Mouse (Mus musculus) layer of hippocampus, adult 9-10 months (tissue): Measurements from ENCODE around the gene Cd81.

ENCODE experiments used
- DNase-seq: peaks from one replicate; pipeline ENCODE4 v3.0.0; 2022; ENCODE audit warnings: low spot score

Cd81 gene

DNA sequence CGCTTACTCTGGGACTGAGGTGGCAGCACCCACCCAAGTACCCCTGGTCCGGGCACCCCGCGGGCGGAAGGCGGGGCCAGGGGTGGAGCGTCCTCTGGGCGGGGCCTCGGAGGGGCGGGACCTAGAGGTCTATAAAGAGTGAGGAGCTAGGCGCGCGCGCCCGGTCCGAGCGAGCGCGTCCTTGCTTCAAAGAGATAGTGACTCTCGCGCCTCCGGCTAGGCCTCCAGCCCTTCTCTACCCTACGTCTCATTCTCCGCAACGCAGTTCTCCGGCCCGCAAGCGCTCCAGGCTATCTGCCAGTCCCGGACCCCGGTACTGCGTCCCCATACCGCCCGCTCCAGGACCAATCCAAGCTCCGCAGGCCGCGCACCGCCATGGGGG, at the start of gene Cd81:
Gene Cd81 (plus strand): TSS at position 114 of the 382 bp plus-strand sequence.
- DNase-seq, result peak; percentile 55

DNA sequence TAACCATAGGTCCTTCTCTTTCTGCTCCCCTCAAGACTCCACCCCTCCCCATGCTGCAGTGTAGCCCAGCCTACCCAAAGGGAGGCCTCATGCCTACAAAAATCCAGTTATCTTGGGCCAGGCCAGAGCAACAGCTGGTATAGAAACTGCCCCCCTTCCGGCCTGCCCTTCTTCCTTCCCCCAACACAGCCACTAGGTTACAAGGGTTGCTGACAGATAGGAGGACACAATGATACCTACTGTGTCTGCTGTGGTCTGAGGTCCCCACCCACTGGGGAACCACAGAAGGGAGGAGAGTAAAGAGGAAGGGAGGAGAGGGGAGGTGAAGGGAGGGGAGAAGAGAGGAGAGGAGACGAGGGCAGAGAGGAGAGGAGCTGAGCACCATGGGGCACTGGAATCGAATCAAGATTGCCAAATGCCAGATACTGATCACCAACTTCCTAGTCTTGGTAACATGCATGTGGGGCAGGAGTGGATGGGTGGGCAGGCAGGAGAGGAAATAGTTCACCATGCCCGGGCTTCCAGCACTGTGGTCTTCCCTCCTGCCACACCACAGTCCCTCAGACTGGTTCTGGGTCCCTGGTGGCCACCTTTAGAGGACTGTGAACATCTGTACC, 47.7 kb upstream of the Cd81 start, which contains the start of gene Tspan32:
Gene Tspan32 (plus strand): TSS at position 320 of the 617 bp plus-strand sequence.
- no peak for DNase-seq

DNA sequence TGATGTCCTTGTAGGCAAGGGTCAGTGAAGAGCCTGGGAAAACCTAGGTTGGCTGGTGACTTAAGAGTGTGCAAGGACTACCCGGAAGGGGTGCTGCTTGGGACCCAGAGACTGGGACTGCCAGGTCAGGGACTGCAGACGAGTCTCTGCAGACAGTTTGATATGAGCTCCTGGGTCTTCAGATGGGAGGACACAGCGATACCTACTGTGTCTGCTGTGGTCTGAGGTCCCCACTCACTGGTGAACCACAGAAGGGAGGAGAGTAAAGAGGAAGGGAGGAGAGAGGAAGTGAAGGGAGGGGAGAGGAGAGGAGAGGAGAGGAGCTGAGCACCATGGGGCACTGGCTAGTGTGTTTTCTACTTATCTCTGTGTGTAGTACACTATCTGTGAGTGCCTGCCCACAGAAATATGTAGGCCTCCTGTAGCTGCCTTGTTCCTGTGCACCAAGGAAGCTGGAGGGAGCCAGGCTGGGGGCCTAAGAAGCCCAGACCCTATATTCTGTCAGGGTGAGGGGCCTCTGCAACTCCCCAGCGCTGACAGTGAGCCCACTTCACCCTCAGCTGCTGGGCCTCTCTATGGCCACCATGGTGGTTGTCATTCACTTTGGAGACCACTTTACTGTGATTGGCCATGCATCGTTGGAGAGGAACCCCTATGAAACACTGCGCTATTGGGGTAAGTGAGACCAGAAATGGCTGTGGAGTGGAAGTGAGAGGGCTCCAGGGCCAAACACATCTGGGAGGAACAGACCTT, 47.0 kb upstream of the Cd81 start:
- DNase-seq, result no peak

DNA sequence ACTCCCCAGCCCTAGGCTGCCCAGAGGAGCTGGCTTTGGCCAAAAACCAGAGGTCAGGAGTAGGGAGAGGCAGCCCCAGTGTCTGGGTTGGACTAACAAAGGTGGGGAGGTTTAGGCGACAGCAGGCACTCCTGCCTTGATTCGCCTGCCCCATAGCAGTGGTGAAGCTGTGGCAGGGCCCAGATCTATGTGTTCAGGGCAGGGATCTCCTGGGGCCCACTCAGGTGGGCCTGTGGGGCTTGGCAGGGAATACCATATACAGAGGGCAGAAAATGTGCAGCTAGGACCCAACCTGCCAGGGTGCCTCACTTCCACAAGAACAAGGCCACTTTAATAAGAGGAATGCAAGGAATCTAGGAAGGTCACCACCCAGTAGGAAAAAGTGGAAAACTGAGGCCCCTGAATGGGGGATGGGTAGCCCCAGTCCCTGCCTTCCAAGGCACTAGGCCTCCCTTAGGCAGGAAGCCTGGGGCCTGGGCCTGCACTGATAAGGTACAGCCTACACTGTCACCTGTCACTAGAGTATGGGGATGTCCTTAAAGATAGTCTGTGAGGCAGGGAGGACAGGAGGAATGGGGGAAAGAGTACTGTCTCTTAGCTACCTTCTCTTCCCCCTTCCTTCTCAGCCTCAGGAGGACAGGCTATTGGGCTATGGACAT, 46.3 kb upstream of the Cd81 start:
- DNase-seq, result no peak

DNA sequence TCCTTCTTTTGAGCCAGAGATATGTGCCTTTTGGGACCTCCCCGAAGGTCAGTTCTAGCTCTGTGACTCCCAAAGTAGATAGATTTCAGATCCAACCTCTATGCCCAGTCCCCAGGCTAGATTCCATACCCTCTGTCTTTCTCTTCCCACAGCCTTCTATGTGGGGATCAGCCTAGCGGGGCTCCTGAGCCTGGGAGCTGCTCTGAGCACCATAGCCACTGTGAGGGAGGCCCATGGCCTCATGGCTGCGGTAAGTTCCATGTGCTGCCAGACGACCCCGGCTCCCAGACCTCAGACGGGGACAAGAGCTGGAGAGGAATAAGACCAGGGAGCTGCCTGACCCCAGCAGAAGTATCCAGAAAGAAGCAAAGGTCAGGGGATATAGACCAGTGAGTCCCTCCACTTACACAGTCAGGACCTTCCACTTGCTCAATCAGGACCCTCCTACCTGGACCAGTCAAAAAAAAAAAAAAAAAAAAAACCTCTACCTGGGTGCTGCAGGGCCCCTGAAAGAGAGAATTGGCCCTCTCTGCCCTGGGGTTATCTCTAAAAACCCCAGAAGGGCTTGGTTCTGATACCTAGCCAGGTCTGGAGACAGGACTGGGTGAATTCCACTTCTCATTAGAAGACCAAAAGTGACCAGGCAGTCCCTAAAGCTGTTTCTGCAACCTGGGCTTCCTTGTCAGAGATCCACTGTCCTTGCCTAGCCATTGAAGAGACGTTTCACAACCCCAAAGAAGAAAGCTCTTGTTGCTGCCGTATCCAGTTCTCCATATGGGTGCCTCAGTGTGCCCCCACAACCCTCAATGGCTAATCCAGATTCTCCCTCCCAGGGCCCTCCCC, 45.6 kb upstream of the Cd81 start:
- no peak for DNase-seq

DNA sequence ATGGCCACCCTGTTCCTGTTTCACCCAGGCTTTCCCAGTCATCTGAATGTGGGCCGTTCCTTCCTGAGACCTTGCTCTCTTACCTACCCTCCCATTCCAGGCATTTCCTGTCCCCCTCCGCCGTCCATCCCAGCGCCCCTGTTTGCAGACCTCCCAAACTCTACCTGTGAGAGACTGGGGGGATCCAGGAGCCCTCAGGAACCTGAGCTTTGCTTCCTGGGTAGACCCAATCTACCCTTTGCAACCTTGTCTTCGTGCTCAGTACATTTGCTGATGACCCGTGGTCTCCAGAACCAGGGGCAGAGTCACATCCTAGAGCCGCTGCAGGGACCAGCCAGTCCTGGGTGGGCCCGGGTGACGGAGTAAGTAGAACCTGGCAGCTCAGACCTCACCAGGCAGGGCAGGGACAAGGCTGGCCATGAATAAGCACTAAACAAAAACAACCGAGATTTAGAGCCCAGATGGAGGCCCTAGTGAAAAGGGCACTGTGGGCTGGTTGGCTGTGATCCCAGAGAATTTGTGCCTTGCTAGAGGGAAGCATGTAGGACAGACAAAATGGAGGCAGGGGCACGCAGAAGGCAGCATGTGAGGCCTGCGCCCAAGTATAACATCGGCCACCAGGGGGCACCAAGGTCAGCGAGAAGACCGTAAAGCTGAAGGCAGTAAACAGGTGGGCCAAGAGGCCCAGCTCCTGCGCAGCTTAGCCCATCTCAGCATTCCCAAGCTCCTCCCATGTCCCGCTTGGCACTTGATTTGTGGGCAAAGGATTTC, 44.8 kb upstream of the Cd81 start:
- peak; percentile 94 for DNase-seq

DNA sequence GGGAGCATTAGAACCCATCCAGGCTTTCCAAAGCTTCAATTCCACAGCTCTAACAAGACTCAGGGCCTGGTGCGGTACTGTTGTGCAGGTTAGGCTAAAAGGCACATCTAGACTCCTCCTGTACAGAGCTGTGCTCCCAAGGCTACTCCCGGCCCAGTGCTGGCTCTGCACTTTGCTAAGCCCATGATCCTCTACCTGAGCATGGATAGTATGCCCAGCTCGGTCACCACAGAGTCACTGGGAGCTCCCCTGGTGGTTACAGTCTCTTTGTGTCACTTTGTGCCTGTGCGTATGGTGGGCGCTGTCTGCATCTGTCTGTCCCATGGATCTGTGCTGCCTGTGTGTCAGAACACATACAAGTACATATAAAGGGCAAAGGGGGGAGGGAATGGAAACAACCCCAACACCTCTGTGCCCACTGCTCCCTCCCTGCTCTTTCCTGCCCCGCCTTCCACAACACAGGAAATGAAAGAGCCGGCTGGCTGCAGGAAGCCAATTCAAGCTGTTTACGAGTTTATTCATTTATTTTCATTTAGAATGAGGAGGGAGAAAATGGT, 44.1 kb upstream of the Cd81 start:
- DNase-seq, result no peak

DNA sequence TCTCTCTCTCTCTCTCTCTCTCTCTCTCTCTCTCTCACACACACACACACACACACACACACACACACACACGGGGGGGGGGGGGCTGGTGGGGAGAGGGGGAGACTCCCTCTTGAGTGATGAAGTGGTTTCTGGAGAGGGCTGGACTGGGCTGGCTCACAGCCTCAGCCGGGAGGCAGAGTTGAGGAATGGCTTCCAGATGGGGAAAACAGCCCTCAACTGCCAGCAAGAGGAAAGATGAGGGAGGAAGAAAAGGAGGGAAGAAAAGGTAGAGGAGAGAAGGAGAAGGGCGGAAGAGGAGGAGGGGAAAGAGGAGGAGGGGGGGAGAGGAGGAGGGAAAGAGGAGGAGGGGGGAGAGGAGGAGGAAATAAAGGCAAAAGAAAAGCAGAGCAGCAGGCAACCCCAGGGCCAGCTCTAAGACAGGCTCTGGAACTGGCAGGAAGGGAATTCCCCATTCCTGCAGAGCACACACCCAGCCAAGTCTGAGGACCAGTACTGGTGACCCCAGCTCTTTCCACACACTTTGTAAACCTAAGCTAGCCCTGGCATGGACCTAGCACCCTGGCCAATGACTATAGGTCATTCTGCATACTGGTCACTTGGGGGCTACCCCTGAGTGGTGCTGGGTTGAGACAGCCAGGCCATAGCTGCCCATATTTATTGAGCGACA, 43.4 kb upstream of the Cd81 start:
- no peak for DNase-seq

DNA sequence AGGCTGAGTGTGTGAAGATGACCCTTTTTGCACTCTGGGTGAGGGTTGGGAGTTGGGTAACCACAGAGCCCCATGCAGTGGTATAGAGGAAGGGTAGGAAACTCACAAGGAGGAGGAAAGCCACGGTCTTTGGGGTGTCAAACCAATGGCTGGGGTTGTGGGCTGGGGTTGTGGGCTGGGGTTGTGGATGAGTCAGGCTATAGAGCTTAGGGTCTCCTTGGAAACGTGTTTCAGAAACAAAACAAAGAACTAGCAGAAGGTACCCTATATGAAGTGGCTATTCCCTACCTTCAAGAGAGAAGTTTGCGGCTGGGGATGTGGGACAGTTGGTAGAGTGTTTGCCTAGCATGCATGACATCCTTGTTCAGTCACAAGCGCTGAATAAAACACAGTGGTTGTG, 42.5 kb upstream of the Cd81 start:
- DNase-seq, result no peak

DNA sequence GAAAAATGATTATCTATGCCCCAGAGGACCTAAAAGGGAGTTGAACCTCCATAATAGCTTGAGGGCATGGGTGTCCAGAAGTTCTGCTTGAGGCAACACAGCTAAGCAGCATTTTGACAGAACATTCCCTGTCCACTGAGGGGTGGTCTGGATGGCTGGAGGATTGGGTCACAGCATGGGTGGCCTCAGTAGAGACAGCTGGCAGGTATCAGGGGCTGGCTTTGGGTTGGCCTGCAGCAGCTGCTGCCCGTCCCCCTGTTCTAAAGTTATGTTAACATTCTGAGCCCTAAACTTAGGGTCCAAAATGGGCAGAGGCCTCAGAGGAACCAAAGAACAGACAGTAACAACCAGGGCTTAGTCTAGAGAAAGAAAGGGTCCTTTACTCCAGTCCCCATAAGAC, 41.3 kb upstream of the Cd81 start:
- DNase-seq, result no peak

DNA sequence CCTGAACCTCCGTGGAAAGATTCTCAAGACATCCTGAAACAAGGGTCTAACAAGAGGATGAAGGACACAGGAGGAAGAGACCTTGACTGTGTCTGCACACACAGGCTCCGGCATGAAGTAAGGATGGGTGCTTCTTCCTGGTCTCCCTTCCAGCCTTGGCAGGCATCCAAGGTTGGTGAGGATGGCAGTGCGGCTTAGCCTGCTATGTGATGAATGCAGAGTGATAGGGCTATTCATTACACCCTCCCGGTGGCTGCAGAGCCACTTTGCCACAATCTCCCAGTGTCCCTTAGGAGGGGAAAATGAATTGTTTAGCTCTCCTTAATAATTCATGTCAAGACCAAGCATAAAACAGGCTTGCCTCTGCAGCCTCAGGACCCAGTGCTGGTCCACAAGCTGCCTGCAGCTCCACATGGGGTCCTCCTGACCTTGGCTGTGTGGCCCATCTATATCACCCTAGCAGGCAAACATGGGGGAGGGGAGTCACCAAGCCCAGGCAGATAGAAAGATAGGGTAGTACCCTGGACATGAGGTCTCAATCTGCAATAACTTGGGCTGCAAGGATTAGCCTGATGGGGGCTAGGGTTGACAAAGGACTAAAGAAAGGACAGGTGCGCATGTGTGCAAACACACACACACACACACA, 40.2 kb upstream of the Cd81 start:
- no peak for DNase-seq

DNA sequence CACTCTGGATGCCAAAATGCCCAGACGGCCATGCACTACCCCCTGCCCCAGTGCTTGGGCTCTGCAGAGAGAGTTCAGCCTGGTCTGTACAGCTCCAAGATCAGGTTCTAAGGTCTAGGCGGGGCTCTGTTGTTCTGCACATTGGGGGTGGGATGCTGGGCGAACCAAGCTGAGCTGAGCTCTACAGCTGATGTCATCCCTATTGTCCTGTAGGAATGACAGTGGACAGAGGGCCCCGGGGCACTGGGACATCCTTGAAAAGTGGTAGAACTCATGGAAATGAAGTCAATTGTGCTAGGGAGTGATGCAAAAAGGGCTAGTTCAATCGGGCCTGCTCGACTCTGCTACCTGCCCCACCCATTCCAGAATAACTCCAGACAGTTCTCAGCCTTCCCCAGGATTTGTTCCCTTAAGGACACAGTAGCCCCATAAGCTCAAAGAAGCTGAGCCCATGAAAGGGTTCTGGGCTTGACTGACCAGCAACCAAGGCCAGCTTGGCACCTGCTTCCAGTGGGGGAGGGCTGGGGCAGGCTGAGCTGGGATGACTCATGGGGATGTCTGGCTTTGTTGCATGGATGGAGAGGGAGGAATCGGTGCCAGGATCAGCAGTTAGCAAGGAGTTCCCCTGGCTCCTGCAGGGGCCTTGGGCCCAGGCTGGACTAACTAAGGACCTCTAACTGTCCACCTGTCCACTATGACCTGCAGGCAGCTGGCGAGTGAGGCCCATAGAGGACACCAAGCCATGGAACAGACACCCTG, 38.9 kb upstream of the Cd81 start:
- no peak for DNase-seq

DNA sequence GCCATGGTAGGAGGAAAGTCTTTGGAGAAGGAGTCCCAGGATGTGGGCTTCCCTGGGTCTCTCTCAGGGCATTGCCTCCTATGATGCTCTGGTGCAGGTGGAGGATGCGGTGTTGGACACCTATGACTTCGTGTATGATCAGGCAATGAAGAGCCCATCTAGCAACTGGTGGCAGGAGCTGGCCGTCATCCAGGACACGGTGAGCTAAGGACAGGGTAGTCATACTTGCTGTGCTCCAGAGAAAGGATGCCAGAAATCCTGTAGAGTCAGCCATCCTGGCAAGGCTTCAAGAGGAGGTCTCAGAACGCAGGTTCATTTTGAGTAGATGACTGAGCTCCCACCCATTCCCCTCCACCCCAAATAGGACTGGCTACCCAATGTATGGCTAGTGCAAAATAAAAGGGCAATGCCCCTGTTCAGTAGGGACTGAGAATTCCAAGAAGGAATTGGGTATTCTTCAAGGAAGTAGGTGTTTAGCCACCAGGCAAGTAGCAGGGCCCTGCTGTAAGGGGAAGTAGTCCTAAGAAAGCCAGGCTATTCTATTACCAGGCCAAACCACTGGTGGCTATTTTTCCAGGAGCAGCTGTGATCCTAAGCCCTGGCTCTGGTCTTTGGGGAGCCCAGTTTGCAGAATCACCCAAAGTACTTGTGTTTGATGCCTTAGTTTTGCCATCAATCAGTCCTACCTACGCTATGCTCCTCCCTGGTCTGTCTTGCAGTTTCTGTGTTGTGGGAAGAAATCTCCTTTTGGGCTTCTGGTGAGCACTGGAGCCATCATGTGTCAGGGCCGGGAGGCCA, 37.5 kb upstream of the Cd81 start:
- no peak for DNase-seq

DNA sequence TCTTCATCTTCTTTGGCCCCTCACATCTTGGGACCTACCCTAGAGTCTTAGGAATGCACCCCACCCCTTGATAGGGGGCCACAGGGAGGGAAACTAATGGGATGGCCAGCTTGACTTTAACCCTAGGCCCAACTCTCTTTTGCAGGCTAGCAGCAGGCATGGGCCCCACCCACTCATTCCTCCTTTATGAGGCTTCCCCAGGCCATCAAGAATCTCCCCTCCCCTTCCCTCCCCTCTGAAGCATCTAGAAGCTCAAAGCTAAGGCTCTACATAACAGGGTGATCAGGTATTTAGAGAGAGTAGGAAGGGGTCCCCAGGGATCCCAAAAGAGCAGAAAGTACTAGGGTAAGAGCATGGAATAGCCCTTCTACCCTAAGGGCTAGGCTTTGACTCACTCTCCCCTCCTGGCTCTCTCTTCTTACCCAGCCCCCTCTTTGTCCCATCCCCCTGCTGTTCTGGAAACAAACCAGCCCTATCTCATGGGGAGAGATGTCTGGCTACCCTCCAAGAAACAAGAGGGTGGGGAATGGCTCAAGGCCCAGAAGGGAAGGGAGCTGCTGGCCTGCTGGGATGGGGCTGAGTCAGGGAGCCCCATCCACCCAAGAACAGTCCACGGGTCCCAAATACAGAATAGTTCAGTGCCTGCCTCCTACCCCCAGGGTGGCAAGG, 36.6 kb upstream of the Cd81 start:
- DNase-seq, result peak; percentile 63

DNA sequence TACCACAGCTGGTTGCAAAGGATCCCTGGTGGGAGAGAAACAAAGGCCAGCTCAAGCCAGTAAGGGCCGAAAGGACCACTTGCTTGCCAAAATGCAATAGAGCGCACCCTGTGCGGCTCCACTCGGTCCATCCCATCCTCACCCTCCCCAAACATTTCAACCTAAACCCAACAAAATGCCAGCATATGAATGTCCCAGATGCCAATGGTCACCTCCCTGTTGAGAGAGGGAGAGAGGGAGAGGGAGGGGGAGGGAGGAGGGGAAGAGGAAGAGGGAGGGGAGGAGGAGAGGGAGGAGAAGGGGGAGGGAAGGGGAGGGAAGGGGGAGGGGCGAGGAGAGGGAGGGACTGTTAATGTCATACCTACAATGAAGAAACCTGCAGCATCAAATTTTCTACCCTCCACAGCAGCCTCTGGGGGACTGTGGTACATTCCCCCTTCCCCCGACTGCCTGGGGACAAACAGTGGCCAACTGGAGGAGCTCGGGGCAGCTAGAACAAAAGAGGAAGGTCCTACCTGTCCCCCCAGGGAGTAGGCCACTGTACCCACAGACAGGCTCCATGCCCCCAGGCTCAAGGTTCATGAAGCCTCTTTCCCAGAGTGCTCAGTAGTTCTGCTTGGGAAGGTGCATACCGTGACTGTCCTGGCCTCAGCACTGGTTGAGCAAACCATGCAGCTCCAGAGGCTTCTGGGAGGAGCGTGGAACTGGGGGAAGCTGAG, 36.0 kb upstream of the Cd81 start:
- no peak for DNase-seq

DNA sequence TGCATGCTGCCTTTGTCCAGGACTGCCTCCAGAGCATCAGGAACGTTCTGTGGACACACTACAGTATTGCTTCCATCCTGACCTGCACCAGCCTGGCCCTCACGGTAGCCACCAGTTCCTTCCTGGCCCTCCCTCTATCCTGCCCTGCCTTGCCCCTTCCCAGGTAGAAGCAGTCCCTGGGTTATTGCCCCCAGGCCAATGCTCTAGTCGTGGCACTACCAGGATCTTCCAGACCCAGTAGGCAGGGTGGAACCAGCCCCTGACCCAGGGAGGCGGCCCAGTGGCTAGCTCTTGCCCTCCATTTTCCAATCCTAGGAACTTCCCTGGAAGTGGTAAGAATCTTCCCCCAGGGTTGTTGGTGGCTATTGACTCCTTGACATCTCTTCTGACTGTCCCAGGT, 35.4 kb upstream of the Cd81 start:
- DNase-seq, result no peak

DNA sequence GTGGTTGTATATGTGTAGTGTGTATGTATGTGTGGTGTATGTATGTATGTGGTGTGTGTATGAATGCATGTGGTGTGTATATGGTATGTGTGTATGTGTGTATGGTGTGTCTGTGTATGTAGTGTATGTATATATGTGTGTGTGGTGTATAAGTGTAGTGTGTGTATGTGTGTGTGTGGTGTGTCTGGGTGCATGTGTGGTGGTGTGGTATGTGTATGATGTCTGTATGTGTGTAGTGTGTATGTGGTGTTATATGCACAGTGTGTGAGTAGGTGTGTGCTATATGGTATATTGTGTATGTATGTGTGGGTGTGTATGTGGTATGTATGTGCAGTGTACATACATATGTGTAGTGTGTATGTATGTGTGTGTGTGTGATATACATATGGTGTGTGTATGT, 32.5 kb upstream of the Cd81 start:
- DNase-seq, result no peak
